Mouse (Mus musculus): Measurements from ENCODE around the gene Prg3. TPM values are rescaled to one million over a fixed set of nuclear protein-coding genes. Genes with fewer than 3 reads are reported as not detected.

Prg3 gene
- total RNA-seq, 4 experiments from 2014 or later: not detected

DNA sequence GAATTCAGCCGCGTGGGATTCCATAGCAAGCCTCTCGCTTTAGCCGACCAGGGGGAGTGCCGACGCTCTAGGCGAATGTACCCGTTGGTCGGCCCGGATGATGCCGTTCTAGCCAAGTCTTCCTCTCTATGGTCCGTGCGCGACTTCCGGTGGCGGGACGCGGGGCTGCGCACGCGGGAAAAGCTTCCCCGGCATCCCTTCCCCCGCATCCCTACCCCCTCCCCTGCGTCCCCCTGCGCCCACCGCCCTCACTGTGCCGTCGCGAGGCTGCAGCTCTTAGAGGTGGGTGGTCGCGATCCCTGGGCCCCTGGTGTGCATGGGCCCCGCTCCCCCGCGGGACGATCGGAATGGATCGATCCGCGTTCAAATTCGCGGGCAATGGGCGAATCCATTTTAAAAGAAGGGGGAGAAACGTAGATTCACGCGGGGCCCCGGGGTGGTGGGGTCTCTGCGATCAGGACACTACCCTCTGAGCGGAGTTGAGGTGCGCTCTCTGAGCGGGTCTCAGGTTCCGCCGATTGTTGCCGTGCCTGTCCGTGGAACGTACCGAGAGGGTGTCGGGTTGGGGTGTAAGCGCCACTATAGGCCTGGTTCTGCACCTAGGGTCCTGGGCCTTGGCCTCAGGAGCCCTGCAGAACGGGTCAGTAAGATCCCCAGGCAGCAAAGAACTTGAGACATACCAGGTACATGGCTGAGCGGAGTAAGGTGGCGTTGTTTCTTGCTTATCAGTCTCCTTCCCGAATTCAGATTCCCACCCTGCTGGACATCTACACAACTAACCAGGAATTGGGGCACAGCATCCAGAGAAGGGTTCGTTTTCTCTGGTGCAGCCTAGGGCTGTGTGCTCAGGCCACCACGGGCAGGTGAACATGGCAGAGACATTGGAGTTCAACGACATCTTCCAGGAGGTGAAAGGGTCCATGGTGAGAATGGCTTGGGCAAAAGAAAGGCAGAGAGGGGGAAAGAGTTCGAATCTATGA, 49.3 kb downstream of the Prg3 start, which contains the start of the genes Ssrp1 and P2rx3:
TSS of gene Ssrp1 (plus strand) at position 188 of the 980 bp plus-strand sequence.
TSS of gene P2rx3 (minus strand) at position 416 of the 980 bp plus-strand sequence.
- DNase-seq (ENCODE audit: low spot score in 2 of 2): peak; percentile 83 to 84

GRCm38 (mm10) chr2:85038336-85038735, 50.3 kb downstream of the Prg3 start:
- DNase-seq (ENCODE audit: low spot score in 2 of 2): no peak

Other genes starting within 250 kb of the Prg3 start
- gene Gm19426, start 244.6 kb upstream of the Prg3 start, total RNA-seq (2022): under 1 TPM in 1 of 4 experiments, not detected in 3; 0.60 TPM
- 10 to 100 TPM; 22.0 to 55.1 (median 36.1) TPM for gene Serping1, start 212.8 kb upstream of the Prg3 start, total RNA-seq (2022)
- 1 to 10 TPM; 1.5 to 3.5 (median 2.3) TPM for gene Ube2l6, start 189.4 kb upstream of the Prg3 start, total RNA-seq (2022)
- gene Smtnl1, start 165.6 kb upstream of the Prg3 start, total RNA-seq (2022): 10 to 100 TPM; 46.3 to 63.9 (median 59.0) TPM
- 10 to 100 TPM; 37.9 to 51.4 (median 45.5) TPM for gene Timm10, start 161.2 kb upstream of the Prg3 start, total RNA-seq (2022)
- 10 to 100 TPM in 3 of 4 experiments, 1 to 10 TPM in 1; 8.0 to 28.2 (median 14.4) TPM for gene Slc43a1, start 149.4 kb upstream of the Prg3 start, total RNA-seq (2022)
- gene Rtn4rl2, start 101.5 kb upstream of the Prg3 start, total RNA-seq (2022): under 1 TPM in 3 of 4 experiments, not detected in 1; 0.19 to 0.62 (median 0.43) TPM
- gene Slc43a3, start 51.6 kb upstream of the Prg3 start, total RNA-seq (2022): 10 to 100 TPM; 10.9 to 29.6 (median 17.7) TPM
- gene Prg2, start 7.8 kb upstream of the Prg3 start, total RNA-seq (2022): not detected
- 10 to 100 TPM; 20.2 to 27.0 (median 23.5) TPM for gene Ssrp1, start 49.0 kb downstream of the Prg3 start, total RNA-seq (2022)
- under 1 TPM; 0.44 to 0.72 (median 0.63) TPM for gene P2rx3, start 49.2 kb downstream of the Prg3 start, total RNA-seq (2022)
- gene Tnks1bp1, start 59.8 kb downstream of the Prg3 start, total RNA-seq (2022): 10 to 100 TPM; 17.9 to 27.1 (median 23.5) TPM
- gene Aplnr, start 148.0 kb downstream of the Prg3 start, total RNA-seq (2022): 1 to 10 TPM; 1.5 to 5.4 (median 2.6) TPM
- gene Lrrc55, start 209.0 kb downstream of the Prg3 start, total RNA-seq (2022): under 1 TPM; 0.24 to 0.63 (median 0.31) TPM

Data from gastrocnemius, adult 8-10 months (tissue).